In genomic region chr14:33804321-33804720, GRCm38 (mm10) we compare ENCODE assay signal across 22 mouse cellular contexts.
DNase-seq lines count a peak whose midpoint lies in the region; ATAC-seq and TF ChIP-seq lines count a peak whose summit lies in the region.
"Had no signal": no experiment of that assay in that cellular context is flagged by ENCODE, and none has a peak within 500 bp of the region (broad histone marks: within the 10 kb centered on the region; RNA-seq: fewer than 3 reads in every experiment).

No protein-coding gene starts in this region.

- TF ChIP-seq CTCF in gastrocnemius, adult 2 months (IDR thresholded peaks at IDR 0.05): no peak

- intact Hi-C loops in gastrocnemius, adult 2 months (cut with DNase I): no loop called here
- intact Hi-C loops in gastrocnemius, postnatal 36 days (cut with DNase I): no loop called here

- H3K27me3 ChIP-seq in hindbrain, embryonic 11.5 days (ENCODE audit: control insufficient read depth, insufficient read depth, low read length): no peaks in the 10 kb centered on the region
- H3K27me3 ChIP-seq: heart, embryonic 13.5 days; hindbrain, embryonic 15.5 days had no signal

- no peaks in the 10 kb centered on the region for H3K36me3 ChIP-seq in hindbrain, embryonic 11.5 days (ENCODE audit: control insufficient read depth, insufficient read depth, low read length)
- H3K36me3 ChIP-seq: embryonic facial prominence, embryonic 15.5 days; forebrain, embryonic 10.5 days; heart, embryonic 13.5 days; hindbrain, embryonic 10.5 days; hindbrain, embryonic 15.5 days had no signal

- no peak for ATAC-seq in hindbrain, embryonic 11.5 days (ENCODE audit: low FRiP score)
- ATAC-seq: forebrain, embryonic 14.5 days had no signal

- no peaks in the 10 kb centered on the region for H3K4me1 ChIP-seq in hindbrain, embryonic 11.5 days (replicated peaks; ENCODE audit: control insufficient read depth, insufficient read depth, low read length)
- H3K4me1 ChIP-seq: hindbrain, embryonic 15.5 days had no signal

- no peak overlapping the region for H3K4me2 ChIP-seq in hindbrain, embryonic 11.5 days (replicated peaks; ENCODE audit: low read depth, low read length)
- H3K4me2 ChIP-seq: embryonic facial prominence, embryonic 15.5 days; heart, embryonic 13.5 days; hindbrain, embryonic 15.5 days had no signal

- WGBS in hindbrain, embryonic 11.5 days: 84% methylated on average over 3 of the region's 3 CpGs

- peak; percentile 62 for DNase-seq in gastrocnemius, adult 2 months
- no peak for DNase-seq in gastrocnemius, postnatal 4 days (ENCODE audit: low spot score in 2 of 2)
- peak; percentile 65 for DNase-seq in heart, adult 8-10 months (ENCODE audit: low spot score)
- no peak for DNase-seq in heart, postnatal 4 days
- peak; percentile 22 to 35 for DNase-seq in gastrocnemius, adult 8-10 months (ENCODE audit: low spot score in 2 of 2)
- DNase-seq in gastrocnemius, postnatal 36 days: peak; percentile 25 to 43
- DNase-seq in neural tube, embryonic 10.5 days (ENCODE audit: extremely low spot score, low spot score): no peak
- no peak for DNase-seq in hindbrain, embryonic 11.5 days (ENCODE audit: low spot score)
- DNase-seq: adrenal gland, postnatal 10 days; cerebellum, adult 11 months; cerebellum, adult 8-10 months; cerebellum, postnatal 14 days; embryo, embryonic 11 days; kidney, adult 11 months; kidney, adult 9 months had no signal

- no peak overlapping the region for H3K9ac ChIP-seq in hindbrain, embryonic 11.5 days (ENCODE audit: low read depth, low read length)
- H3K9ac ChIP-seq: embryonic facial prominence, embryonic 15.5 days; heart, embryonic 13.5 days; hindbrain, embryonic 15.5 days had no signal

- no peaks in the 10 kb centered on the region for H3K9me3 ChIP-seq in hindbrain, embryonic 11.5 days (ENCODE audit: control insufficient read depth, low read length)
- H3K9me3 ChIP-seq: embryonic facial prominence, embryonic 15.5 days; forebrain, embryonic 10.5 days; heart, embryonic 13.5 days; hindbrain, embryonic 10.5 days; hindbrain, embryonic 15.5 days had no signal

- no peak overlapping the region for H3K4me3 ChIP-seq in gastrocnemius, adult 2 months
- H3K4me3 ChIP-seq in hindbrain, embryonic 11.5 days (ENCODE audit: low read depth, low read length): no peak overlapping the region
- H3K4me3 ChIP-seq: embryonic facial prominence, embryonic 15.5 days; erythroblast, embryonic 14.5 days; forebrain, embryonic 10.5 days; heart, embryonic 13.5 days; hindbrain, embryonic 10.5 days; hindbrain, embryonic 15.5 days had no signal

- H3K27ac ChIP-seq in gastrocnemius, adult 2 months: no peak overlapping the region
- no peak overlapping the region for H3K27ac ChIP-seq in hindbrain, embryonic 11.5 days (ENCODE audit: low read depth, low read length)
- H3K27ac ChIP-seq: embryonic facial prominence, embryonic 15.5 days; forebrain, embryonic 10.5 days; heart, embryonic 13.5 days; hindbrain, embryonic 10.5 days; hindbrain, embryonic 15.5 days had no signal

Comparison
In these comparisons a context has a peak if more than half of its experiments do, and no peak if none do; other contexts are left out.
1. DNase-seq: peak in gastrocnemius, adult 2 months (single experiment), heart, adult 8-10 months (single experiment), gastrocnemius, adult 8-10 months (2 of 2) and gastrocnemius, postnatal 36 days (2 of 2); none in gastrocnemius, postnatal 4 days (0 of 2), heart, postnatal 4 days (single experiment), neural tube, embryonic 10.5 days (single experiment) and hindbrain, embryonic 11.5 days (single experiment).